Mouse (Mus musculus) midbrain, embryonic 16.5 days (tissue): ENCODE data around the gene Lbhd2. TPM values are rescaled to one million over a fixed set of nuclear protein-coding genes. Genes with fewer than 3 reads are reported as not detected.
A peak's percentile ranks its signal among the peaks of the same experiment; 100 is the strongest.

Source experiments
- ATAC-seq: fragments of 200-750 bp; cut with Nextera tagmentation; 2 replicates; pipeline ENCODE4 v1.8.0; 2017; ENCODE audit warnings: moderate TSS enrichment
- H3K27ac ChIP-seq: fragments of 300-500 bp; sonication (generic); 2 replicates; pipeline ENCODE4 v1.5.1; 2014; ENCODE audit warnings: mild to moderate bottlenecking, low read length, mixed read lengths
- H3K27me3 ChIP-seq: fragments of 300-500 bp; sonication (generic); 2 replicates; pipeline ENCODE4 v1.6.1; 2014; ENCODE audit warnings: low read depth, low read length, mixed read lengths; ENCODE audit not compliant: control insufficient read depth, insufficient read depth
- H3K36me3 ChIP-seq: fragments of 300-500 bp; sonication (generic); 2 replicates; pipeline ENCODE4 v1.6.1; 2014; ENCODE audit warnings: mild to moderate bottlenecking, low read length, moderate library complexity, mixed read lengths; ENCODE audit not compliant: control insufficient read depth, insufficient read depth
- H3K4me1 ChIP-seq: fragments of 300-500 bp; sonication (generic); 2 replicates; pipeline ENCODE4 v1.6.1; 2014; ENCODE audit warnings: mild to moderate bottlenecking, low read length, mixed read lengths; ENCODE audit not compliant: control insufficient read depth, insufficient read depth
- H3K4me2 ChIP-seq: fragments of 300-500 bp; sonication (generic); 2 replicates; pipeline ENCODE4 v1.6.1; 2014; ENCODE audit warnings: mild to moderate bottlenecking, low read length, mixed read lengths
- H3K4me3 ChIP-seq: fragments of 300-500 bp; sonication (generic); 2 replicates; pipeline ENCODE4 v1.5.1; 2014; ENCODE audit warnings: low read depth, mild to moderate bottlenecking, low read length, moderate library complexity, mixed read lengths
- H3K9ac ChIP-seq: fragments of 300-500 bp; sonication (generic); 2 replicates; pipeline ENCODE4 v1.6.1; 2014; ENCODE audit warnings: low read depth, low read length, mixed read lengths
- H3K9me3 ChIP-seq: fragments of 300-500 bp; sonication (generic); replicated peaks from 2 replicates; pipeline ENCODE4 v1.6.1; 2014; ENCODE audit warnings: mild to moderate bottlenecking, low read length, mixed read lengths; ENCODE audit not compliant: control insufficient read depth, poor library complexity, severe bottlenecking
- WGBS: fragments of 180-500 bp; shearing (Covaris S2); extraction: QIAGEN DNeasy Blood & Tissue Kit; methylation state at CpG from one replicate; pipeline ENCODE4 v1.1.7; 2014; 5-methylcytosine and 5-hydroxymethylcytosine counted together
- polyA plus RNA-seq: library from polyadenylated mRNA; unstranded; fragments of >200 nt; fragmentation: Nextera tagmentation; extraction: Ambion mirVana; gene quantifications from 2 replicates; pipeline ENCODE4 v1.2.1, GENCODE M21; 2015

Lbhd2 gene
- polyA plus RNA-seq, 1 experiment from 2014 or later: 7.0 TPM

GRCm38 (mm10) chr12:111441523-111441922 is 34.9 kb downstream of the Lbhd2 start:
- peaks cover 14% of the 10 kb centered on the region for H3K4me1 ChIP-seq
- no peak overlapping the region for H3K4me3 ChIP-seq
- WGBS: 52% methylated on average over 3 of the region's 3 CpGs
- no peaks in the 10 kb centered on the region for H3K9me3 ChIP-seq
- ATAC-seq: no peak
- no peak overlapping the region for H3K4me2 ChIP-seq
- no peak overlapping the region for H3K27ac ChIP-seq
- H3K9ac ChIP-seq: no peak overlapping the region
- H3K27me3 ChIP-seq: peaks cover 62% of the 10 kb centered on the region
- H3K36me3 ChIP-seq: no peaks in the 10 kb centered on the region

GRCm38 (mm10) chr12:111442309-111443010 is 35.9 kb downstream of the Lbhd2 start, which contains the start of gene Tnfaip2:
Tnfaip2 (plus strand) TSS chr12:111442469.
- Histone ChIP-seq H3K27me3 (peaks cover 69% of the 10 kb centered on the region), H3K9me3 (no peaks in the 10 kb centered on the region), H3K4me2 (peak within 1 kb of the TSS; percentile 76), H3K4me1 (peaks cover 14% of the 10 kb centered on the region), H3K9ac (0 out of 2 replicates have a peak within 1 kb of the TSS, but pooled peaks have one; percentile 44), H3K27ac (no peak within 1 kb of the TSS), H3K4me3 (peak within 1 kb of the TSS; percentile 39), H3K36me3 (no peaks in the 10 kb centered on the region)
- WGBS: under 1% methylated on average over 48 of the region's 48 CpGs
- ATAC-seq: peak; percentile 57

DNA sequence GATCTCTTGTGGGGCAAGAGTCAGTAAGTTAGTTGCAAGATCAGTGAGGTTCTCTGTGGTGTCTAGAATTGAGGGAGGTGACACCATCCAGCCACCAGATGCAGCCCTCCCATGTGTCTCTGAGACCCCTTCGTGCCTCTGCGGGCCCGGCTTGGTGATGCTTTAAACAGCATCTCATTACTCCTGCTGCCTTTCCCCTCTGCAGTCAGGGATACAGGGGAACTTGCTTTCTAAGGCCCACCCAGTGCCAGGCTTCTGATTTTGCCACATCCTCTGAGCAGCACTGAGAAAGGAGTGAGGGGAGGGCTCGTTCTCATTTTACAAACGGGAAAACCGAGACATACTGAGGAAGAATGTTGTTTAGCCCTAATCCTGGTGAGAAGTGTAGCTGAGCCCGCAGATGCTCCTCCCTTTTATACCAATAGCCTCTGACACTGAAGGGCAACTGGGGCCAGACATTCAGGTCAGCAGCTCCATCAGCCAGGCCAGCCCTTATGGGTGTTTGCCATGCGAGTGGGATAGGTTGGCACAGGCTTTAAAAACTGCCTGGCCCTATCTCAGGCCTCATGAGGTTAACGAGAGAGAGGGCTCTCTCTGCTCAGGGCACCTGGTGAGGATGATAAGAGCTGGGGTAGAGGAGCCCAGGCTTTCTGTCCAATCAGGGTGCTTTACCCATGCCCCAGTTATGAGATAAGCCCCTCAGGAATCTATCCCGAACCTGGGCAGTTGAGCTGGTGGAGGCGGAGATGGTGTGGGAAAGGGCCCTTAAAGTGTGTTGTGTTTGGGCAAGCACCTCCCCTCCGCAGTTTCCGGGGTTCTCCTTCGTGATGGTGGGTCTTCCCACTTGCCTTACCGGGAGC is 36.6 kb downstream of the Lbhd2 start:
- Histone ChIP-seq H3K27me3 (peaks cover 73% of the 10 kb centered on the region), H3K36me3 (no peaks in the 10 kb centered on the region), H3K27ac (no peak overlapping the region), H3K9me3 (no peaks in the 10 kb centered on the region), H3K4me1 (peaks cover 14% of the 10 kb centered on the region), H3K9ac (0 out of 2 replicates have a peak overlapping the region, but pooled peaks have one; percentile 4), H3K4me2 (peak overlapping the region; percentile 76; the same call in 1 of the 2 replicates), H3K4me3 (no peak overlapping the region)
- WGBS: 10% methylated on average over 15 of the region's 15 CpGs
- no peak for ATAC-seq

- Histone ChIP-seq H3K9ac (no peak overlapping the region), H3K4me2 (no peak overlapping the region), H3K4me3 (no peak overlapping the region), H3K27me3 (peaks cover 81% of the 10 kb centered on the region), H3K36me3 (no peaks in the 10 kb centered on the region), H3K9me3 (no peaks in the 10 kb centered on the region), H3K4me1 (peaks cover 14% of the 10 kb centered on the region), H3K27ac (no peak overlapping the region)
- no peak for ATAC-seq
- 23% methylated on average over 10 of the region's 10 CpGs for WGBS
Observed at GRCm38 (mm10) chr12:111443921-111444831, 37.6 kb downstream of the Lbhd2 start.

DNA sequence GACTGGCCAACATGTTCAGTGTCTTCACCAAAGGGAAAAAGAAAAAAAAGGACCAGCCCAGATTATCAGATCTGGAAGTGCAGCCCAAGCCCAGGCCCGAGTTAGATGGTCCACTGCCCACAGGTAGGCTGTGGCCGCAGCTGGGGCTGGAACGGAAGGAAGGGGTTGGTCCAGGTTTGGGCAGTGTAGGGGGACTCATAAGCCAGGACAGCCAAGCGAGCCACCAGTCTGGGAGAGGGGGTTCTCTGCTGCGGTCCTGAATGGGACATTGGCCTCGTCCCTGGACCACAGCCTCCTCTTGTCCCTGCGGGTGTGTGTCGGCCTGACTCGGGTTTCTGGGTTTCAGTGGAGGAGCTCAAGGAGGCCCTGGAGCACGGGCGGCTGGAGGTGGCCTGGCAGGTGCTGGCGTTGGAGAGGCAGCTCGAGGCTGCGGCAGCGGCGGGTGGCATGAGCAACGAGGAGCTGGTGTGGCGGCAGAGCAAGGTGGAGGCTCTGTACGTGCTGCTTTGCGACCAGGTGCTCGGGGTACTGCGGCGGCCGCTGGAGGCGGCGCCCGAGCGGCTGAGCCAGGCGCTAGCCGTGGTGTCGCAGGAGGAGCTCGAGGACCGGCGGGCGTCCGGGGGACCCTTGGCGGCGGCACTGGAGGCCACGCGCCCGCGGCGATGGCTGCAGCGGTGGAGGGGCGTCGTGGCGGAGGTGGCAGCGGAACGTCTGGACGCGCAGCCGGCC is 38.7 kb downstream of the Lbhd2 start:
- 2% methylated on average over 45 of the region's 52 CpGs for WGBS

GRCm38 (mm10) chr12:111445890-111446613 is 39.4 kb downstream of the Lbhd2 start:
- Histone ChIP-seq H3K9ac (peak overlapping the region; percentile 48; the same call in 1 of the 2 replicates), H3K27ac (no peak overlapping the region), H3K9me3 (no peaks in the 10 kb centered on the region), H3K36me3 (no peaks in the 10 kb centered on the region), H3K27me3 (peaks cover 96% of the 10 kb centered on the region), H3K4me1 (peaks cover 14% of the 10 kb centered on the region), H3K4me2 (peak overlapping the region; percentile 58), H3K4me3 (peak overlapping the region; percentile 27)
- no peak for ATAC-seq
- WGBS: 6% methylated on average over 27 of the region's 27 CpGs

More for the DNA sequence above, 38.7 kb downstream of the Lbhd2 start:
- Histone ChIP-seq H3K4me3 (peak overlapping the region; percentile 27), H3K27ac (no peak overlapping the region), H3K36me3 (no peaks in the 10 kb centered on the region), H3K4me1 (peaks cover 14% of the 10 kb centered on the region), H3K9me3 (no peaks in the 10 kb centered on the region), H3K4me2 (peak overlapping the region; percentile 58), H3K27me3 (peaks cover 93% of the 10 kb centered on the region), H3K9ac (peak overlapping the region; percentile 48; the same call in 1 of the 2 replicates)
- no peak for ATAC-seq

GRCm38 (mm10) chr12:111446745-111447144 is 40.1 kb downstream of the Lbhd2 start:
- 16% methylated on average over 5 of the region's 5 CpGs for WGBS
- H3K4me2 ChIP-seq: no peak overlapping the region
- ATAC-seq: no peak
- H3K27me3 ChIP-seq: peaks cover 96% of the 10 kb centered on the region
- H3K9ac ChIP-seq: no peak overlapping the region
- peaks cover 14% of the 10 kb centered on the region for H3K4me1 ChIP-seq
- no peaks in the 10 kb centered on the region for H3K36me3 ChIP-seq
- no peak overlapping the region for H3K27ac ChIP-seq
- H3K4me3 ChIP-seq: no peak overlapping the region
- H3K9me3 ChIP-seq: no peaks in the 10 kb centered on the region
